Mouse (Mus musculus): ENCODE data around the gene Mycbp.

Gene Mycbp

GRCm38 (mm10) chr4:123946701-123947100, 42.1 kb downstream of the Mycbp start:
- DNase-seq, result no peak

- no peak for DNase-seq
Measured at GRCm38 (mm10) chr4:123947149-123947548, 42.5 kb downstream of the Mycbp start.

GRCm38 (mm10) chr4:123948901-123949300, 44.3 kb downstream of the Mycbp start:
- no peak for DNase-seq

GRCm38 (mm10) chr4:123949649-123950048, 45.0 kb downstream of the Mycbp start:
- DNase-seq, result no peak

GRCm38 (mm10) chr4:123952059-123952458, 47.4 kb downstream of the Mycbp start:
- DNase-seq, result no peak

- peak; percentile 73 for DNase-seq
Measured at GRCm38 (mm10) chr4:123956703-123957491, 52.3 kb downstream of the Mycbp start.

- DNase-seq, result no peak
Measured at GRCm38 (mm10) chr4:123957492-123957808, 52.8 kb downstream of the Mycbp start.

GRCm38 (mm10) chr4:123957891-123958290, 53.3 kb downstream of the Mycbp start:
- DNase-seq, result no peak

- no peak for DNase-seq
Measured at GRCm38 (mm10) chr4:123960955-123961354, 56.3 kb downstream of the Mycbp start.
